Mouse (Mus musculus): Measurements from ENCODE around the gene Hspa4.
"Not testable (repeated sequence)": the region's sequence is repeated elsewhere in the genome, so short reads cannot be mapped to it uniquely, and the experiment has no call there.

Gene Hspa4

DNA sequence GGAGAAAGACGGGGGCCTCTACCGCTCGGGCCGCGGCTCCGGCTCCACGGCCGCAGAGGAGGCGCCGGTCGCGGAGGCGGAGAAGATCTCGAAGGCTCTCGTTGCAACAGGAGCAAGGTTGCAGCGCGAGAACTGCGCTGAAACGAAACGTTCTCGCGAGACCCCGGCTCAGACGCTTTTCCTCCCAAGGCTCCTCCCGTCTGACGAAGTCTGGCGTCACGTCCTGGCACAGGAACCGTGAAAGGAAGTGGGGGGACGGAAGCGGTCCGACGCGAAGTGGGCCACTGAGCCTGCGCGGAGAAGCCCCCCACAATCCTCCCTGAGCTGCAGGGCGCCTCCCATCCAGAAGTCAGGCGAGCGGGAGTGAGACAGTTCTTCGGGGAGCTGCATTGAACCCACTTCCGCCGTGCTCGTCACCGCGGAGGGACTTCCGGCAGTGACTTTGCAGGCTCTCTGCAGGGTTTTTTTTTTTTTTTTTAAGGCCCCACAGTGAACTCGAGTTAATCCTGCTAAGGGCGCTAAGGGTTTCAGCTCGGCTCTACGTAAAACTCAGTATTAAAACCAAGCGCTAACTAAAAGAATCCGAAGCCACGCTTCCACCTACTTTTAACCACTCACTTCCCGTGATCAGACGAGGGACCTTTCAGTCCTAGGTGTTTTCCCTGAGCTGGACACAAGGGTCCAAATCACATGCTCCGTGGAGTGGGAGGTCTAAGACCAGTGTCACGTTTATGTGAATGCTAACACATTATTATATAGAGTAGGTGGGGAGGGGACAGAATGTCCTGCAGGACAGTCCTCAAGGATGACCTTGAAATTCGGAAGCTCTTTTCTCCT lies at the start of gene Hspa4:
Gene Hspa4, minus strand, starts transcription at position 128 of the 837 bp plus-strand sequence.
- peak; percentile 97 for DNase-seq (ENCODE audit: low spot score)

DNA sequence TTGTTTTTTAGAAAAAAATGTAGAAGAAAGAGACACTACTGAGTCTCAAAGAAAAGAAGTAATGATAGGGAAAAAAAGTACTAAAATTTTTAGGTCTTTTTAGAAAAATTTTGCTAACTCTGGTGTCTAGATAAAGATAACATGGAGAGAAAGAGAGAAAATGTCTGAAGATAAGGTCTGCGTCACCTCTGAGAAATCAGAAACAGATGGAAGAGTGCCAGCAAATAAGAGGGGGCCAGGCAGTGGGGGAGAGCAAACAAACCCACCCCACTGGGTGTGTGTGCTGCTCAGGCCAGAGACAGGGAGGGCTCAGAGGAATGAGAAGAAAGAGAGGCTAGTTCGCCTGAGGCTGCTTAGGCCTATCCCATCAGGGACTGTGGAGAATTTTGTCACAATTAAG lies 45.5 kb upstream of the Hspa4 start:
- no peak for DNase-seq (ENCODE audit: low spot score)

DNA sequence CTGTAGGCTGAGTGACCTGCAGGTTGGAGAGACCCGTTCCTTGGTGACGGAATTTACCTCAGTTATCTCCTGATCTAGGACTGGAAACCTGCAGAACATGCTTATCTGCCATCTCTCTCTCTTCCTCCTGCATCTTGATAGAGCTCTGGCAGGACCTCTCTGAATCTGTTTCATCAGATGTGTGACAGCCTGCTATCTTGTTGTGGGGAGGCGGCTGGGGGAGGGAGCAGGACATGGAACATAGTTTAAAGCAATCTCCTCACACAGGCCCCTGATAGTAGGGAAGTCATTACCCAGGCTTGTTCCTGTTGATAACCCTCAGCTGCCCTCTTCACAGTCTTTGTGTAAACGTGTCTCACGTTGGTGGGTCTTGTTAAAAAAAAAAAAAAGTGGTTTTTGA lies 45.1 kb upstream of the Hspa4 start:
- no peak for DNase-seq (ENCODE audit: low spot score)

DNA sequence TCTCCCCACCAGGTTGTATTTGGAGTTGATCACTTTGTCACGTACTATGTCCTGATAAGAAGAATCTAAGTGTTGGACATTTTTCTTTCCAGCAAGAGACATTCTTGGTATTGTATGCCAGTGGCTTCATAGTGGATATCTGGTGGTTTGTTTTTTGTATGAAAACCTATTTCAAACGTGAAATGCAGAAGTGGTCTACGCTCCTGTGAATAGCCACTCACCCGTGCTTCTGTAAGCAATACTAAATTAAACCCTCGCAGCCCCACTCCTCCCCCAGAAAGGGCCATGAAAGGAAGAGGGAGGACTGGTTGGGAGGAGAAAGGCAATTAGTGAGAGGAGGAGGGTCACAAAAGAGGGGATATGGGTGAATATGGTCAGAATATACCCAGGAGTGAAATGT lies 42.5 kb upstream of the Hspa4 start:
- DNase-seq (ENCODE audit: low spot score) = no peak

DNA sequence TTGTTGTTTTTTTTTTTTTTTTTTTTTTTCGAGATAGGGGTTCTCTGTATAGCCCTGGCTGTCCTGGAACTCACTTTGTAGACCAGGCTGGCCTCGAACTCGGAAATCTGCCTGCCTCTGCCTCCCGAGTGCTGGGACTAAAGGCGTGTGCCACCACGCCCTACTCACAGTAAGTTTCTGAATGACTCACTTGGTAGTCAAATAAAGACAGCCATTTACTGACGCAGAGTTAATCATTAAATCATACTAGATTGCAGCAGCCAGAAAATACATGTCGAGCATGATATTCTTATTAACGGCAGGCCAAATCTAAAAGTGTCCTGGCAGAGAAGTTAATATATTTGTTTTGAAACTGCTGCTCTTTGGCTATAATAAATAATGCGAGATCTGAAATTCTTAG lies 40.8 kb upstream of the Hspa4 start:
- not testable (repeated sequence) for DNase-seq (ENCODE audit: low spot score)

DNA sequence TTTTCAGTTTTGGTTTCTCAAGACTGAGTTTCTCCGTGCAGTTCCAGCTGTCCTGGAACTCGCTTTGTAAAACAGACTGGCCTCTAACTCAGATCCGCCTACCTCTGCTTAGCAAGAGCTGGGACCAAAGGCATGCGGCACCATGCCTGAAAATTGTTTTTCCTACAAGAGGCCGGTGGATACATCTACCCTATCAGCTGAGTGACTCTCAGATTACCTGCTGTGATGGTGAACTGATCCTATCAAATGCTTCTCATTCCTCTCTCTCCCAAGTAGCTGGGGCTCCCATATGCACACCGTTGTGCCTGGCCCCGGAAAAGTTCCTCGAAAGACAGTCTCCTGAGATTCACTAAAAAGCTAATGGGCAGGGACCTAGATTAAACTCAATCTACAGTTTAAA lies 37.4 kb upstream of the Hspa4 start:
- no peak for DNase-seq (ENCODE audit: low spot score)

DNA sequence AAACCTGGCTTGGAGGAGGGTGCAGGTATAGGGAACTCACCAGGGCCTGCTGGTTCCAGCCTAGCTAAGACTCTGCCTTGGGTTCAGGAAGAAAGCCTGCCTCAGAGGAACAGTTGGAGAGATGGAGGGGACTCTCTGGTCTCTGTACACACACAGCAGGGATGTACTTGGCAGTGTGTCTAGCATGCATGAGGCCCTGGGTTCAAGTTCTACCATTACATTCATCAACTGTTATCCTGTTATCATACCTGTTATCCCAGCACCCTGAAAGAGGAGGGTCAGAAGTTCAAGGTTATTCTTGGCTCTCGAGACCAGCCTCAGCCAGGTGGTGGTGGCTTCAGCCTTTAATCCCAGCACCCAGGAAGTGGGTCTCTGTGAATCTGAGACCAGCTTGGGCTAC lies 36.7 kb upstream of the Hspa4 start:
- no peak for DNase-seq (ENCODE audit: low spot score)

DNA sequence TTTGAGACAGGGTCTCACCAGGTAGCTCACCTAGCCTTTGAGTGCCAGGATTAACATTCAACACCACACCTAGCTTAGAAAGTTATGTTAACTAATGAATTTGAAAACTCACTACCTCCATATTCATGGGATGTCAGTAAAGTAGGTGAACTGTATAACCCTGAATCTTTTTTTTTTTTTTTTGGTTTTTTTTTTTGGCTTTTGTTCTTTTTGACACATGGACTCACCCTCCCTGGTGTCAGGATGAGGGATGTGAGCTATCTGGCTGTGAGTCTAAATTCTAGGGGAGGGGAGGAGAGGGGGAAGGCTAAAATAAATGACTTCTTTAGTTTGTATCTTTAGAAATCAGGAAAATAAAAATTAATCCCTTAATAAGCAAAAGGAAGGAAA lies 35.9 kb upstream of the Hspa4 start:
- DNase-seq (ENCODE audit: low spot score) = no peak

DNA sequence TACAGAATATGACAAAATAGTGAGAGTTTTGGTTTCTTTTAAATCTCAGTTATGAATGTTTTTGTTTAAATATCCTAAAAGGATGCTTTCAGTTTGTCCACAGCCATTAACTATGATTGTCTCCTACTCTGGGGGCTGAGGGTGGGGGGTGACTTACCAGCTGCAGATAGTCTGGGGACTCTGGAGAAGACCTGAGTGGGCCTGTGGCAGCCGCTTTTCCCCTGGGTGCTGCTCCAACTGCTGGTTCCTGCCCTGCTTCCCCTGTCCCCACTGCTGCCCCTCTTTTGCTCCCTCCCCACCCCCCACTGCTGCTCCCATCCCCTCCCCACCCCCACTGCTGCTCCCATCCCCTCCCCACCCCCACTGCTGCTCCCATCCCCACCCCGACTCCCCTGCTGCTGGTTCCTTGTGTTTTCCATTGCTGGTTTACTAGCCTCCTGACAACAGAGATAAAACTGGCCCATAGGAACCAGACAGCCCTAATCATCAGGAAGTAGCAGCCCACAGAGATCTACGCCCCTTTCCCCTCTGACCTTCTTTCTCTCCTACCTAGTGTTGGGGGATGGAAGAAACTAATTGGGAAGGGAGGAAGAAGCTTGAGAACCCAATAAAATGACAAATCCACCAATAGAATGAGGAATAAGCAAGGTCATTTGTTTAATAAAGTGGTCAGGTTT lies 35.4 kb upstream of the Hspa4 start:
- DNase-seq (ENCODE audit: low spot score) = no peak

DNA sequence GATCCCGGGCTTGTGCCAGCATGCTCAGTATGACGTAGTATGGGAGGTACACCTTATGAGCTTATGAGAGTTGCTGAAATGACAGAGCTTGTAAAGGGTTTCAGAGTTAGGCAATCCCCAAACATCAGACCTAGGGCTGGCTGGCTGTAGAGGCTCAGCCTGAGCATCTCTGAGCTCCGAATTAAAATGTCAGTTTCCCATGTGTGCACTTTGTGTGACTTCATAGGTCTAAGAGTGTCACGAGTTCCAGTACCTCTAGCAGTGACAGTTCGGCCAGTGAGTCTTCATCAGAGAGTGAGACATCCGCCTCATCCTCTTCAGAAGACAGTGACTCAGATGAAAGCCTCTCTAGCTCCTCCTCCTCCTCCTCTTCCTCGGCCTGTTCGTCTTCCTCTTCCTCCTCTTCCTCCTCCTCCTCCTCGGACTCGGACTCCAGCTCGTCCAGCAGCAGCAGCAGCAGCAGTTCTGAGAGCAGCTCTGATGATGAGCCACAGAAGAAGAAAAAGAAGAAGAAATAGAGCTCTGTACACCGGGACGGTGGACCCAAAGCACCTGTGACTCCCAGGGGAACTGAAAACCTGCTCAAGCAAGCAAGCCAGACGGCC lies 31.9 kb upstream of the Hspa4 start:
- DNase-seq (ENCODE audit: low spot score) = no peak

DNA sequence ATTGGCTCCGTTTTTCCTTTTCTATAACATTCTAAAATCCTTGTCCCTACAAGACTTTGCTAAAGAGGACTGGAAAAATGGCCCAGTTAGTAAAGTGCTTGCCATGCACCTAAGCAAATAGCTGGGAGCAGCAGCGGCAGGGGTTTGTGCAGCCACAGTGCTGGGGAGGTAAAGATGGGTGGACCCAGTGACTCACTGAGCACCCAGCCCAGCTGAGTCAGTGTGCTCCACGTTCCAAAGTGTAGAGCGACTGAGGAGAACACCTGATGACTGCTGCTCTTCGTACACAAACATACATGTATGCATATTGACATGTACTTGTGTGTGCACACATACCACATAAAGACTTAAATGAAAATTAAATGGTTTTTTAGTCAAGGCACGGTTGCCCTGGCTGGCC lies 30.9 kb upstream of the Hspa4 start:
- DNase-seq (ENCODE audit: low spot score) = no peak

DNA sequence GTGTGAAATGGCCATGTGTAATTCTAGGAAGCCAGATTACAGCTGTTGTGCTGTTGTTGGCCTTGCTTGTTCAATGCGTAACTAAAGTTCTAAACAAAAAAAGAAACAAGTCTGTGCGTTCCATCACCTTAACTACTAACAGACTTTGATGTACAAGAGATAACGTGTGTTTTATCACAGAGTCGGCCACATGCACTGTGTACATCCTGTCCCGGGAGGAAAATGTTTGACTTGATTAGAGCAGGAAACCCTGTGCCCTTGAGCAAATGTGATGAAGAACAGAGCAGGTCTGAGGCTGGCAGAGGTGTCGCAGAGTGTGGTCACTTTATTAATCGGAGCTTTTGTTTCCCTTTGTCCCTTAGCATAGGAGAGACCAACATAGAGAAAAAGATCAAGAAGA lies 30.1 kb upstream of the Hspa4 start:
- no peak for DNase-seq (ENCODE audit: low spot score)

DNA sequence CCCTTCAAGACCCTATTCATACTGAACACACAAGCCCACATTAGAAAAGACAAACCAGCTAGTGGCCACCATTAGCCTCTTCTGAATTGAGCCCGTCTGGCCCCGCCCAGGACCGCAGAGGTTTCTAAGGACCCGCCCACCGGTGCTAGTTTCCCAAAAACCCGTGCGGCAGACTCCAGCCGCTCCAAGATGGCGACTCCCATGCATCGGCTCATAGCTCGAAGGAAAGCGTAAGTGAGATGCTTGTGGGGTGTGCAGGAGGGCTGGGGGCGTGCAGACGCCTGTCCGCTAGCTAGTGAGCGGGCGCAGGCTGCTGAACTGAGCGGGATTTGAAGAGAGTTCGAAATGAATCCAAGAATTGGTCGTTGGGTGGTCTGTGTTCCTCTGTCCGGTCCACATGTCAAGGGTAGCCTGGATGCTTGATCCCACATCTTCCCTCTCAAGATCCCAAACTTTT lies 24.3 kb upstream of the Hspa4 start, which contains the start of gene Zcchc10:
Gene Zcchc10, plus strand, starts transcription at position 168 of the 457 bp plus-strand sequence.
- DNase-seq (ENCODE audit: low spot score) = peak; percentile 82

DNA sequence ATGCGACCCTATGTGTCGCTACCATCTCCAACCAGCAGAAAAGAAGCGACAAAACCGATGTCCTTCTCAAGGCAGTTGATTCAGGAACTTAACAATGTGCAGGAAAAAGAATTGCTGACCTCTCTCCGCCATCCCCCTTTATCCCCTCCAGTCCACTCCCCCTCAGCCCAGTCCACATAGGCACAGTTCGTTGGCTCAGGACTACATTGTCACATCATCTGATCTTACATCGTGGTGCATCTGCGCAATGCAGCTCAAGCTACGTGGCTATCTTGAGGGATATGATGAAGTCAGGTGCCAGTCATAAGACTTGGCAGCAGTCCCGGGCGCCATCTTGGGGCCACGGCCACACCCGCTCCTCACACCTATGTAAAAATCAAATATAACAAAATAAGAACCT lies 19.6 kb upstream of the Hspa4 start:
- peak; percentile 23 for DNase-seq (ENCODE audit: low spot score)

DNA sequence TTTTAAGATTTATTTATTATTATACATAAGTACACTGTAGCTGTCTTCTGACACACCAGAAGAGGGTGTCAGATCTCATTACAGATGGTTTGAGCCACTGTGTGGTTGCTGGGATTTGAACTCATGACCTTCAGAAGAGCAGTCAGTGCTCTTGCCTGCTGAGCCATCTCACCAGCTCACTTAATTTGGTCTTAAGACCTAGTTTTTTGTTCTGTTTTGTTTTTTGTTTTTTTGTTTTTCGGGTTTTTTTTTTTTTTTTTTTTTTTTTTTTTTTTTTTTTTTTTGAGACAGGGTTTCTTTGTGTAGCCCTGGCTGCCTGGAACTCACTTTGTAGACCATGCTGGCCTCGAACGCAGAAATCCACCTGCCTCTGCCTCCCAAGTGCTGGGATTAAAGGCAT lies 18.3 kb upstream of the Hspa4 start:
- not testable (repeated sequence) for DNase-seq (ENCODE audit: low spot score)

DNA sequence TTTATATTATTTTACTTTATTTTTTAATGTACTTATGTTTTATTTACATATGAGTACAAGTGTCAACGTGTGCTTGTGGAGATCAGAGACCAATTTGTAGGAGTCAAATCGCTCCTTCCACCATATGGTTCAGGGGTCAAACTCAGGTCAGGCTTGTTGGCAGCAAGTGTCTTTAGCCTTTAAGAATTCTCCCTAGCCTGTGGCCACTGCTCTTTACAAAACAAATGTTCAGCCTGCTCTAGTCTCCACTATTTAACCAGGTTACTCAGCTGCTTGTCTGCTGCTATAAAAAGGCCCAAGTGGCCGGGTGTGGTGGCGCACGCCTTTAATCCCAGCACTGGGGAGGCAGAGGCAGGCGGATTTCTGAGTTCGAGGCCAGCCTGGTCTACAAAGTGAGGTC lies 17.8 kb upstream of the Hspa4 start:
- DNase-seq (ENCODE audit: low spot score) = no peak

DNA sequence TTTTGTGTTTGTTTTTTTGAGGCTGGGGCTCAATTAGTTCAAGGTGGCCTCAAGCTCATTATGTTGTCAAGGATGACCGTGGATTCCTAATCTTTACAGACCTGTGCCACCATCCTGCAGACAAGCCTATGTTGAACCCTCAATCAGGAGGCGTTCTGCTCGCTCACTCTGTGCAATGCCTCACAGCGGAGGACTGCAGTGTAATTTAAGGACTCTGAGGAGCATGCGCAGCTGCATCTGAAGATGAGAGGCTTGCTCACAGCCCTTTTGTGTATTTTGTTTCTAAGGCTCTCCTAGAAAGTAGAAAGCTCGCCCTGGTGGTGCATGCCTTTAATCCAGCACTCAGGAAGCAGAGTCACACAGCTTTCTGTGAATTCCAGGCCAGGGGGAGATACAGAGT lies 16.7 kb upstream of the Hspa4 start:
- no peak for DNase-seq (ENCODE audit: low spot score)

DNA sequence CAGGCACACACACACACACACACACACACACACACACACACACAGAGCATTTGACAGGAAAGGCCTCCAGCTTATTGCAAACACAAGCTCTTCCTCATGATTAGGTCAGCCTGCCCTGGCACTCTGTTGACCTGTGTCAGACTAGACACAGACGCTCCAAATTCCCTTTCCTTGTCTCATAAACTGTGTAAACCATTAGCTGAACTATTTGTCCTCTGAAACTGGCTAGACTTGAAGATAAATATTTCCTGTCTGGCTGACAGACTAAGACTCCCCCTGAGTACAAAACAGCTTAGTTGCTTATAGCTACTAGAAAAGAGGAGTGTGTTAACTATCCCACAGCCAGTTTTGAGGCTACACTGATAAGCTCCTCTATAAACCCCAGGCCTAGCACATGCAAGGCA lies 14.5 kb upstream of the Hspa4 start:
- DNase-seq (ENCODE audit: low spot score) = no peak

DNA sequence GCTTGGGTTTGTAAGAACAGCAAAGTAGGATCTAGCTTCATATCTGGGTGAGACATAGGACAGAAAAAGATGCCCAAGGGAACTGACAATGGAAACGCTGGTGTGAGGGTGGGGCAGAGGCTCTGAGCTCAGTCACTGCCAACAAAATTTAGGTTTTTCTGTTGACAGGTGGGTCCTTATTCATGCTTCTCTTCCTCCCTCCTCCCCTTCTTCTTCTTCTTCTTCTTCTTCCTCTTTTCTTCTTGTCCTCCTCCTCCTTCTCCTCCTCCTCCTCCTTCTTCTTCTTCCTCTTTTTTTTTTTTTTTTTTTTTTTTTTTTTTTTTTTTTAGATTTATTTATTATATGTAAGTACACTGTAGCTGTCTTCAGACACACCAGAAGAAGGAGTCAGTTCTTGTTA lies 12.6 kb upstream of the Hspa4 start:
- not testable (repeated sequence) for DNase-seq (ENCODE audit: low spot score)

DNA sequence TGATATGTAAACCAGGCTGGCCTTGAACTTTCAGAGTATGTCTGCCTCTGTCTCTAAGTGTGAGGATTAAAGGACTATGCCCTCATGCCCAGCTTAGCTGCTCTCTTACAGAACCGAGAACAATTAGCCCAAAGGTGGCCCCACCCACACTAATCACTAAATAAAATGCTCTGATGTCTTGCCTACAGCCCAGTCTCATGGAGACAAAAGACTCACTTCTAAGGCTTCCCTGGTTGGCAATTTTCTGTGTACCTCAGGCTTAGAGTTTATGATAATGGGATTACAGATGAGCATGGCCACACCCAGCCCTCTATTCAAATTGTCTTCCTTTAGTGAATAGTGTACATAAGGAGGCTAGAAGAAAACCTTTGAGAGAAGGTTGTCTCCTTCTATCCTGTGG lies 11.1 kb upstream of the Hspa4 start:
- DNase-seq (ENCODE audit: low spot score) = no peak

DNA sequence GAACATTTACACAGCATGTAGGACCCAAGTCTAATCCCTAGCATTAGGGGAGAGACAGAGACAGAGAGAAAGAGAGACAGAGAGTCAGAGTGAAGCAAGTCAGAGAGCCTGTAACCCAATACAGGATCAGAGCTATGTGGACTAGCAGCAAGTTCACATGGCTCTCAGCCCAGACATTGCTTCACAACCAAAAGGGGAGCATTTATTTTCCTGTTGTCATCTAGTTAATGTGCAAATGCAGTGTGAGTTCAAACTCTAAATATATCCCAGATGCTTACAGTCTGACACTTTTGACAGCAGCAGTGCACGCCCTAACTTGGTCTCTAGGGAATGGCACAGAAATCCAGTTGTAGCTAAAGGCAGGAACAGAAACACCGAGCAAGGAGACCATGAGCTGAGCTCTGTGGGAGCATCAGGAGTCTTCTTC lies 8.6 kb upstream of the Hspa4 start:
- DNase-seq (ENCODE audit: low spot score) = no peak

DNA sequence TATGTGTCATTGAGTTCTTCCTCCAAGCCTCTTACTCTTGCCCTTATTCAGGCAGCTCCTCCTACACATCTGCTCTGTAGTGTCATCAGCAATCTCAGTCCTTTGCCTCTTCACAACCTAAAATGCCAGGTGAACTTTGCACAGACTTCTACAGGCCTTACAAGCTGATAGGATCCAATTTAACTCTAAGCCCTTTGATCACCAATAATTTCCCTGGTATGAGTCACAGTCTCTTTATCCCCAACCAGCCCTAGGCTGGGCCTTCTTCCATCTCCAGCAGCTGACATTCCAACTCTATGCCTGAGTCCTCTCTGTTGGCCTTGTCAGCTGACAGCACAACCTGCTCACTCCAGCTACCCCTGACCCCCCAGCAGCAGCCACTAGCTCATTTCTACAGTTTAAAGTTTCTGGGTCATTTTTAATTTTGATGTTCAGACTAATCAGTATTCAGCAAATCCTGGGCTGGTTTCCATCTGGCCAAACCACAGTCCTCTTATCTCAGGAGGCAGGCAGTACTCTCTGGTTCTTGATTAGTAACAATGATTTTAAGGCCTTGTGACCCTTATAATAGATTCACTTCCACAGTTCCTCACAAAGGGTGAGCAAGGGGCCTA lies 8.1 kb upstream of the Hspa4 start:
- DNase-seq (ENCODE audit: low spot score) = no peak

Measured in spleen, adult 12 weeks (tissue).